Mouse (Mus musculus): ENCODE data around the gene Ambra1. TPM values are rescaled to one million over a fixed set of nuclear protein-coding genes. Genes with fewer than 3 reads are reported as not detected.
"Not testable (repeated sequence)": the region's sequence is repeated elsewhere in the genome, so short reads cannot be mapped to it uniquely, and the experiment has no call there.

Ambra1 gene
- polyA plus RNA-seq, 1 experiment = 33.4 TPM

- H3K4me1 ChIP-seq (ENCODE audit: control insufficient read depth, insufficient read depth, low read length) = peaks cover 5% of the 10 kb centered on the region
- H3K27ac ChIP-seq (ENCODE audit: insufficient read depth, low read length) = no peak overlapping the region
- H3K4me3 ChIP-seq (ENCODE audit: insufficient read depth, low read length) = no peak overlapping the region
- TF ChIP-seq CTCF (IDR thresholded peaks at IDR 0.05; ENCODE audit: extremely low read depth, insufficient read depth, low read length) (no peak), POLR2A (IDR thresholded peaks at IDR 0.05; ENCODE audit: extremely low read depth, insufficient read depth, low read length) (no peak)
Observed at GRCm38 (mm10) chr2:91706456-91706855, 23.5 kb upstream of the Ambra1 start.

- Histone ChIP-seq H3K4me3 (ENCODE audit: insufficient read depth, low read length) (no peak overlapping the region), H3K27ac (ENCODE audit: insufficient read depth, low read length) (no peak overlapping the region), H3K4me1 (ENCODE audit: control insufficient read depth, insufficient read depth, low read length) (peaks cover 5% of the 10 kb centered on the region)
- TF ChIP-seq CTCF (IDR thresholded peaks at IDR 0.05; ENCODE audit: extremely low read depth, insufficient read depth, low read length) (no peak), POLR2A (IDR thresholded peaks at IDR 0.05; ENCODE audit: extremely low read depth, insufficient read depth, low read length) (no peak)
Observed at GRCm38 (mm10) chr2:91708361-91708760, 21.6 kb upstream of the Ambra1 start.

GRCm38 (mm10) chr2:91710272-91711234 is 19.4 kb upstream of the Ambra1 start, which contains the start of the genes Atg13 and Harbi1:
Gene Atg13 (minus strand): TSS chr2:91710576.
Gene Harbi1 (plus strand): TSS chr2:91710852.
- Histone ChIP-seq H3K4me1 (ENCODE audit: control insufficient read depth, insufficient read depth, low read length) (peaks cover 5% of the 10 kb centered on the region), H3K27ac (ENCODE audit: insufficient read depth, low read length) (peak within 1 kb of the TSS; percentile 42), H3K4me3 (ENCODE audit: insufficient read depth, low read length) (peak within 1 kb of the TSS; percentile 71)
- TF ChIP-seq POLR2A (IDR thresholded peaks at IDR 0.05; ENCODE audit: extremely low read depth, insufficient read depth, low read length) = peak; percentile 81
- TF ChIP-seq CTCF (IDR thresholded peaks at IDR 0.05; ENCODE audit: extremely low read depth, insufficient read depth, low read length) = no peak

- Histone ChIP-seq H3K4me3 (ENCODE audit: insufficient read depth, low read length) (peak overlapping the region; percentile 71), H3K4me1 (ENCODE audit: control insufficient read depth, insufficient read depth, low read length) (peaks cover 5% of the 10 kb centered on the region), H3K27ac (ENCODE audit: insufficient read depth, low read length) (0 out of 2 replicates have a peak overlapping the region, but pooled peaks have one; percentile 2)
- no peak for TF ChIP-seq CTCF (IDR thresholded peaks at IDR 0.05; ENCODE audit: extremely low read depth, insufficient read depth, low read length)
- TF ChIP-seq POLR2A (IDR thresholded peaks at IDR 0.05; ENCODE audit: extremely low read depth, insufficient read depth, low read length) = no peak
Observed at GRCm38 (mm10) chr2:91711256-91711925, 18.5 kb upstream of the Ambra1 start.

GRCm38 (mm10) chr2:91714921-91715320 is 15.0 kb upstream of the Ambra1 start:
- TF ChIP-seq CTCF (IDR thresholded peaks at IDR 0.05; ENCODE audit: extremely low read depth, insufficient read depth, low read length) = no peak
- no peak for TF ChIP-seq POLR2A (IDR thresholded peaks at IDR 0.05; ENCODE audit: extremely low read depth, insufficient read depth, low read length)
- Histone ChIP-seq H3K4me1 (ENCODE audit: control insufficient read depth, insufficient read depth, low read length) (peaks cover 5% of the 10 kb centered on the region; the same call in 1 of the 2 replicates), H3K4me3 (ENCODE audit: insufficient read depth, low read length) (no peak overlapping the region), H3K27ac (ENCODE audit: insufficient read depth, low read length) (no peak overlapping the region)

GRCm38 (mm10) chr2:91718276-91718675 is 11.7 kb upstream of the Ambra1 start:
- H3K4me1 ChIP-seq (ENCODE audit: control insufficient read depth, insufficient read depth, low read length) = peaks cover 3% of the 10 kb centered on the region; the same call in 1 of the 2 replicates
- H3K27ac ChIP-seq (ENCODE audit: insufficient read depth, low read length) = no peak overlapping the region
- TF ChIP-seq POLR2A (IDR thresholded peaks at IDR 0.05; ENCODE audit: extremely low read depth, insufficient read depth, low read length) (no peak), CTCF (IDR thresholded peaks at IDR 0.05; ENCODE audit: extremely low read depth, insufficient read depth, low read length) (no peak)
- no peak overlapping the region for H3K4me3 ChIP-seq (ENCODE audit: insufficient read depth, low read length)

- Histone ChIP-seq H3K27ac (ENCODE audit: insufficient read depth, low read length) (no peak overlapping the region), H3K4me3 (ENCODE audit: insufficient read depth, low read length) (no peak overlapping the region), H3K4me1 (ENCODE audit: control insufficient read depth, insufficient read depth, low read length) (peaks cover 1% of the 10 kb centered on the region; the same call in 1 of the 2 replicates)
- TF ChIP-seq CTCF (IDR thresholded peaks at IDR 0.05; ENCODE audit: extremely low read depth, insufficient read depth, low read length) = no peak
- TF ChIP-seq POLR2A (IDR thresholded peaks at IDR 0.05; ENCODE audit: extremely low read depth, insufficient read depth, low read length) = no peak
Observed at GRCm38 (mm10) chr2:91723382-91723781, 6.6 kb upstream of the Ambra1 start.

GRCm38 (mm10) chr2:91723951-91724350 is 6.0 kb upstream of the Ambra1 start:
- TF ChIP-seq CTCF (IDR thresholded peaks at IDR 0.05; ENCODE audit: extremely low read depth, insufficient read depth, low read length) (no peak), POLR2A (IDR thresholded peaks at IDR 0.05; ENCODE audit: extremely low read depth, insufficient read depth, low read length) (no peak)
- no peak overlapping the region for H3K27ac ChIP-seq (ENCODE audit: insufficient read depth, low read length)
- no peak overlapping the region for H3K4me3 ChIP-seq (ENCODE audit: insufficient read depth, low read length)
- H3K4me1 ChIP-seq (ENCODE audit: control insufficient read depth, insufficient read depth, low read length) = no peaks in the 10 kb centered on the region

GRCm38 (mm10) chr2:91724716-91725115 is 5.2 kb upstream of the Ambra1 start:
- Histone ChIP-seq H3K4me1 (ENCODE audit: control insufficient read depth, insufficient read depth, low read length) (no peaks in the 10 kb centered on the region), H3K27ac (ENCODE audit: insufficient read depth, low read length) (no peak overlapping the region), H3K4me3 (ENCODE audit: insufficient read depth, low read length) (no peak overlapping the region)
- TF ChIP-seq POLR2A (IDR thresholded peaks at IDR 0.05; ENCODE audit: extremely low read depth, insufficient read depth, low read length) (no peak), CTCF (IDR thresholded peaks at IDR 0.05; ENCODE audit: extremely low read depth, insufficient read depth, low read length) (no peak)

GRCm38 (mm10) chr2:91725476-91725875 is 4.5 kb upstream of the Ambra1 start:
- H3K4me1 ChIP-seq (ENCODE audit: control insufficient read depth, insufficient read depth, low read length); H3K27ac ChIP-seq (ENCODE audit: insufficient read depth, low read length); H3K4me3 ChIP-seq (ENCODE audit: insufficient read depth, low read length): not testable (repeated sequence)
